In genomic region chr16:32658743-32659171, GRCm38 (mm10) we compare ENCODE assay signal across 8 mouse cellular contexts. TPM values are rescaled to one million over a fixed set of nuclear protein-coding genes. Genes with fewer than 3 reads are reported as not detected.
A peak's percentile ranks its signal among the peaks of the same experiment; 100 is the strongest.
DNase-seq lines count a peak whose midpoint lies in the region; ATAC-seq and TF ChIP-seq lines count a peak whose summit lies in the region.

No protein-coding gene starts in this region.

- 0 out of 2 replicates have a peak overlapping the region, but pooled peaks have one; percentile 84 for H3K27ac ChIP-seq in kidney, embryonic 15.5 days
- peak overlapping the region; percentile 75 for H3K27ac ChIP-seq in cerebellum, adult 2 months (ENCODE audit: insufficient read depth, low read length)
- peak overlapping the region; percentile 69 for H3K27ac ChIP-seq in hindbrain, embryonic 10.5 days
- no peak overlapping the region for H3K27ac ChIP-seq in liver, postnatal 0 days (ENCODE audit: low read depth)
- H3K27ac ChIP-seq in small intestine, adult 2 months (ENCODE audit: insufficient read depth, low read depth, low read length): no peak overlapping the region

- no peak for TF ChIP-seq CTCF in E14TG2a.4 (conservative IDR thresholded peaks at IDR 0.05; ENCODE audit: low read length)
- TF ChIP-seq CTCF in cerebellum, adult 2 months (IDR thresholded peaks at IDR 0.05; ENCODE audit: borderline replicate concordance, insufficient read depth, low read depth, low read length): no peak
- no peak for TF ChIP-seq CTCF in liver, postnatal 0 days (IDR thresholded peaks at IDR 0.05; ENCODE audit: low read depth)
- TF ChIP-seq CTCF in small intestine, adult 2 months (IDR thresholded peaks at IDR 0.05; ENCODE audit: extremely low read depth, insufficient read length, insufficient replicate concordance, low read depth, low read length): no peak

- H3K4me1 ChIP-seq in kidney, embryonic 15.5 days: peaks cover 75% of the 10 kb centered on the region
- peaks cover 98% of the 10 kb centered on the region for H3K4me1 ChIP-seq in E14TG2a.4 (replicated peaks; ENCODE audit: low read depth, low read length)
- peaks cover 44% of the 10 kb centered on the region for H3K4me1 ChIP-seq in cerebellum, adult 2 months (ENCODE audit: control insufficient read depth, insufficient read depth, low read length)
- H3K4me1 ChIP-seq in hindbrain, embryonic 10.5 days (replicated peaks): peaks cover 68% of the 10 kb centered on the region
- H3K4me1 ChIP-seq in liver, postnatal 0 days (ENCODE audit: insufficient read depth): peaks cover 61% of the 10 kb centered on the region
- H3K4me1 ChIP-seq in small intestine, adult 2 months (ENCODE audit: control insufficient read depth, insufficient read depth, insufficient read length, low read length): peaks cover 11% of the 10 kb centered on the region

- ATAC-seq in kidney, embryonic 15.5 days (replicated peaks; ENCODE audit: low FRiP score): no peak
- no peak for ATAC-seq in liver, postnatal 0 days

- H3K4me2 ChIP-seq in kidney, embryonic 15.5 days: peak overlapping the region; percentile 77
- H3K4me2 ChIP-seq in liver, postnatal 0 days (ENCODE audit: low read depth, low read length): peak overlapping the region; percentile 60

- no peak for TF ChIP-seq EP300 in liver, postnatal 0 days (IDR thresholded peaks at IDR 0.05; ENCODE audit: low read depth)

- WGBS in kidney, embryonic 15.5 days: 3% methylated on average over 7 of the region's 21 CpGs
- WGBS in cerebellum, adult 2 months: 1% methylated on average over 20 of the region's 21 CpGs
- 3% methylated on average over 21 of the region's 21 CpGs for WGBS in hindbrain, embryonic 10.5 days
- WGBS in liver, postnatal 0 days (ENCODE audit: insufficient replicate concordance): 24% methylated on average over 11 of the region's 21 CpGs
- 21% methylated on average over 14 of the region's 21 CpGs for WGBS in small intestine, adult 2 months

- H3K9me3 ChIP-seq in kidney, embryonic 15.5 days (replicated peaks): no peaks in the 10 kb centered on the region
- H3K9me3 ChIP-seq in E14TG2a.4 (ENCODE audit: low read length): no peaks in the 10 kb centered on the region
- no peaks in the 10 kb centered on the region for H3K9me3 ChIP-seq in hindbrain, embryonic 10.5 days
- H3K9me3 ChIP-seq in liver, postnatal 0 days (ENCODE audit: low read length): no peaks in the 10 kb centered on the region

- H3K9ac ChIP-seq in kidney, embryonic 15.5 days: peak overlapping the region; percentile 47
- no peak overlapping the region for H3K9ac ChIP-seq in liver, postnatal 0 days (replicated peaks)

- peak overlapping the region; percentile 40 for H3K4me3 ChIP-seq in kidney, embryonic 15.5 days (replicated peaks)
- peak overlapping the region; percentile 70 for H3K4me3 ChIP-seq in E14TG2a.4 (replicated peaks; ENCODE audit: low read length)
- H3K4me3 ChIP-seq in cerebellum, adult 2 months (replicated peaks; ENCODE audit: insufficient read depth, low read depth, low read length): peak overlapping the region; percentile 71
- H3K4me3 ChIP-seq in hindbrain, embryonic 10.5 days: peak overlapping the region; percentile 49
- peak overlapping the region; percentile 5 for H3K4me3 ChIP-seq in liver, postnatal 0 days (ENCODE audit: low read depth, low read length)
- peak overlapping the region; percentile 35 for H3K4me3 ChIP-seq in small intestine, adult 2 months (ENCODE audit: low read depth, low read length)

- TF ChIP-seq POLR2A in cerebellum, adult 2 months (IDR thresholded peaks at IDR 0.05; ENCODE audit: borderline replicate concordance, insufficient read depth, low read length): 0 out of 2 replicates have a peak, but pooled peaks have one; percentile 37
- no peak for TF ChIP-seq POLR2A in small intestine, adult 2 months (IDR thresholded peaks at IDR 0.05; ENCODE audit: low read depth, low read length)

- no peak for DNase-seq in kidney, postnatal 14 days
- peak; percentile 75 to 80 for DNase-seq in cerebellum, adult 2 months
- DNase-seq in hindbrain, embryonic 10.5 days (ENCODE audit: low spot score): no peak
- DNase-seq in liver, postnatal 0 days: no peak
- DNase-seq in gastrocnemius, postnatal 4 days (ENCODE audit: low spot score in 2 of 2): no peak

- H3K36me3 ChIP-seq in kidney, embryonic 15.5 days: peaks cover 2% of the 10 kb centered on the region; the same call in 1 of the 2 replicates
- H3K36me3 ChIP-seq in E14TG2a.4 (ENCODE audit: insufficient read depth, low read length): peaks cover 34% of the 10 kb centered on the region
- H3K36me3 ChIP-seq in hindbrain, embryonic 10.5 days: peaks cover under 1% of the 10 kb centered on the region; the same call in 1 of the 2 replicates
- no peaks in the 10 kb centered on the region for H3K36me3 ChIP-seq in liver, postnatal 0 days (replicated peaks; ENCODE audit: insufficient read depth, low read length)
- no peaks in the 10 kb centered on the region for H3K36me3 ChIP-seq in small intestine, adult 2 months (ENCODE audit: control insufficient read depth, insufficient read depth, low read length)

- H3K27me3 ChIP-seq in kidney, embryonic 15.5 days: no peaks in the 10 kb centered on the region
- no peaks in the 10 kb centered on the region for H3K27me3 ChIP-seq in E14TG2a.4 (ENCODE audit: insufficient read depth, low read length)
- H3K27me3 ChIP-seq in cerebellum, adult 2 months (ENCODE audit: control insufficient read depth, insufficient read depth, low read length): no peaks in the 10 kb centered on the region
- H3K27me3 ChIP-seq in hindbrain, embryonic 10.5 days (ENCODE audit: insufficient read depth, poor library complexity, severe bottlenecking): no peaks in the 10 kb centered on the region
- no peaks in the 10 kb centered on the region for H3K27me3 ChIP-seq in liver, postnatal 0 days (ENCODE audit: insufficient read depth, low read length)
- no peaks in the 10 kb centered on the region for H3K27me3 ChIP-seq in small intestine, adult 2 months (ENCODE audit: control insufficient read depth, insufficient read depth, low read length)

RNA-seq across cellular contexts. Expression of gene Tnk2, which starts 15.1 kb away (rescaled TPM):
- 9.3 and 12.4 TPM in 2 replicates for polyA plus RNA-seq in kidney, embryonic 15.5 days (2015; fragmentation: Nextera tagmentation; extraction: Ambion mirVana)
- 238 and 239 TPM in 2 replicates for polyA plus RNA-seq in cerebellum, adult 2 months (2012; rRNA removed)
- polyA plus RNA-seq in hindbrain, embryonic 10.5 days (2016; fragmentation: Nextera tagmentation; extraction: Ambion mirVana): 7.8 and 8.4 TPM in 2 replicates
- polyA plus RNA-seq in liver, postnatal 0 days (2015; fragmentation: Nextera tagmentation; extraction: Ambion mirVana): 2.9 and 3.5 TPM in 2 replicates
- 57.5 and 97.6 TPM in 2 replicates for polyA plus RNA-seq in small intestine, adult 2 months (2012; rRNA removed)
- 10 to 100 TPM; 79.9 to 82.7 TPM for total RNA-seq in gastrocnemius, postnatal 4 days (2021)

RNA-seq across cellular contexts. Expression of gene Tfrc, which starts 50.0 kb away (rescaled TPM):
- polyA plus RNA-seq in kidney, embryonic 15.5 days (2015; fragmentation: Nextera tagmentation; extraction: Ambion mirVana): 50.2 and 50.7 TPM in 2 replicates
- 76.7 and 82.5 TPM in 2 replicates for polyA plus RNA-seq in cerebellum, adult 2 months (2012; rRNA removed)
- polyA plus RNA-seq in hindbrain, embryonic 10.5 days (2016; fragmentation: Nextera tagmentation; extraction: Ambion mirVana): 42.5 and 69.9 TPM in 2 replicates
- 85.1 and 103 TPM in 2 replicates for polyA plus RNA-seq in liver, postnatal 0 days (2015; fragmentation: Nextera tagmentation; extraction: Ambion mirVana)
- polyA plus RNA-seq in small intestine, adult 2 months (2012; rRNA removed): 1.9 and 3.0 TPM in 2 replicates
- 100 to 1,000 TPM in 1 of 2 experiments, 10 to 100 TPM in 1; 83.5 to 124 TPM for total RNA-seq in gastrocnemius, postnatal 4 days (2021)

Comparison
In these comparisons a context has a peak if more than half of its experiments do, and no peak if none do; other contexts are left out.
1. H3K27ac ChIP-seq: peak in kidney, embryonic 15.5 days (single experiment), cerebellum, adult 2 months (single experiment) and hindbrain, embryonic 10.5 days (single experiment); none in liver, postnatal 0 days (single experiment) and small intestine, adult 2 months (single experiment).
2. H3K4me3 ChIP-seq: peak in every context shown above with its lines; median percentile 71 in cerebellum, adult 2 months; 70 in E14TG2a.4; 49 in hindbrain, embryonic 10.5 days; 40 in kidney, embryonic 15.5 days; 35 in small intestine, adult 2 months; 5 in liver, postnatal 0 days.
3. DNase-seq: peak in cerebellum, adult 2 months (2 of 2); none in kidney, postnatal 14 days (single experiment), hindbrain, embryonic 10.5 days (single experiment), liver, postnatal 0 days (single experiment) and gastrocnemius, postnatal 4 days (0 of 2).
4. RNA of gene Tfrc, which starts 50.0 kb away (polyA plus RNA-seq): 85.1 to 103 TPM in liver, postnatal 0 days, 76.7 to 82.5 TPM in cerebellum, adult 2 months, 50.2 to 50.7 TPM in kidney, embryonic 15.5 days and 42.5 to 69.9 TPM in hindbrain, embryonic 10.5 days; 1.9 to 3.0 TPM in small intestine, adult 2 months; every median in the first group is over 10 times any median in the second.